Mouse (Mus musculus): Measurements from ENCODE around the gene Hadh. TPM values are rescaled to one million over a fixed set of nuclear protein-coding genes. Genes with fewer than 3 reads are reported as not detected.

The Hadh gene
- polyA plus RNA-seq, 1 experiment from 2014 or later = 77.6 TPM

GRCm38 (mm10) chr3:131292349-131292748, 20.4 kb upstream of the Hadh start:
- Histone ChIP-seq H3K9ac (ENCODE audit: low read length) (no peak overlapping the region), H3K4me3 (ENCODE audit: low read depth, low read length) (no peak overlapping the region), H3K27me3 (ENCODE audit: control insufficient read depth, insufficient read depth, low read length) (no peaks in the 10 kb centered on the region), H3K36me3 (ENCODE audit: control insufficient read depth, insufficient read depth, low read length) (no peaks in the 10 kb centered on the region), H3K9me3 (ENCODE audit: control insufficient read depth, low read length) (no peaks in the 10 kb centered on the region), H3K27ac (ENCODE audit: low read depth, low read length) (no peak overlapping the region), H3K4me2 (ENCODE audit: low read depth) (no peak overlapping the region), H3K4me1 (ENCODE audit: control insufficient read depth, insufficient read depth, low read length) (no peaks in the 10 kb centered on the region)
- WGBS = 96% methylated on average over 2 of the region's 2 CpGs
- no peak for ATAC-seq (ENCODE audit: insufficient read depth, low FRiP score, low TSS enrichment)
- DNase-seq (ENCODE audit: low spot score) = no peak

GRCm38 (mm10) chr3:131291890-131292289, 20.0 kb upstream of the Hadh start:
- WGBS = 77% methylated on average over 4 of the region's 4 CpGs
- H3K27me3 ChIP-seq (ENCODE audit: control insufficient read depth, insufficient read depth, low read length) = no peaks in the 10 kb centered on the region
- no peaks in the 10 kb centered on the region for H3K36me3 ChIP-seq (ENCODE audit: control insufficient read depth, insufficient read depth, low read length)
- no peak overlapping the region for H3K27ac ChIP-seq (ENCODE audit: low read depth, low read length)
- no peak overlapping the region for H3K9ac ChIP-seq (ENCODE audit: low read length)
- H3K9me3 ChIP-seq (ENCODE audit: control insufficient read depth, low read length) = no peaks in the 10 kb centered on the region
- H3K4me3 ChIP-seq (ENCODE audit: low read depth, low read length) = no peak overlapping the region
- no peaks in the 10 kb centered on the region for H3K4me1 ChIP-seq (ENCODE audit: control insufficient read depth, insufficient read depth, low read length)
- no peak overlapping the region for H3K4me2 ChIP-seq (ENCODE audit: low read depth)
- no peak for ATAC-seq (ENCODE audit: insufficient read depth, low FRiP score, low TSS enrichment)
- no peak for DNase-seq (ENCODE audit: low spot score)

DNA sequence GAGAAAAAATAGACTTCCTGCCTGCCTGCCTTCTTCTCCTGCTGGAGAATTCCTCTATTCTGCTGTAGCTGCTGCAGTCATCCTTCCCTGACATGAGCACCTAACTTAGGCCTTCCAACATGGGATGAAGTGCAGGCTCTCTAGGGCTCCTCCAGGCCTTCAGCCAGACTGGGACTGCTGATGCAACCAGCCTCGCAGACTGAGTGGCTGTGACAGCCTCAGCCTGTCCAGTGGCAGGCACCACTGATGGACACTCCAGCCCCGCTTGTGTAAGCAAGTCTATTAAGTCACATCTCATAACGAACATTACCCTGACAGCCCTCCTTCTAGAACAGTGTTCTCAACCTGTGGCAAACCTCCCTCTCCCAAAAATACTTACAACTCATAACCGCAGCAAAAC, 2.2 kb upstream of the Hadh start:
- DNase-seq (ENCODE audit: low spot score) (no peak), ATAC-seq (ENCODE audit: insufficient read depth, low FRiP score, low TSS enrichment) (no peak)
- no peaks in the 10 kb centered on the region for H3K36me3 ChIP-seq (ENCODE audit: control insufficient read depth, insufficient read depth, low read length)
- WGBS = 81% methylated on average over 4 of the region's 4 CpGs
- no peaks in the 10 kb centered on the region for H3K9me3 ChIP-seq (ENCODE audit: control insufficient read depth, low read length)
- H3K4me1 ChIP-seq (ENCODE audit: control insufficient read depth, insufficient read depth, low read length) = peaks cover 4% of the 10 kb centered on the region; the same call in 1 of the 2 replicates
- no peak overlapping the region for H3K4me2 ChIP-seq (ENCODE audit: low read depth)
- no peak overlapping the region for H3K4me3 ChIP-seq (ENCODE audit: low read depth, low read length)
- H3K27ac ChIP-seq (ENCODE audit: low read depth, low read length) = no peak overlapping the region
- H3K9ac ChIP-seq (ENCODE audit: low read length) = no peak overlapping the region
- H3K27me3 ChIP-seq (ENCODE audit: control insufficient read depth, insufficient read depth, low read length) = no peaks in the 10 kb centered on the region

DNA sequence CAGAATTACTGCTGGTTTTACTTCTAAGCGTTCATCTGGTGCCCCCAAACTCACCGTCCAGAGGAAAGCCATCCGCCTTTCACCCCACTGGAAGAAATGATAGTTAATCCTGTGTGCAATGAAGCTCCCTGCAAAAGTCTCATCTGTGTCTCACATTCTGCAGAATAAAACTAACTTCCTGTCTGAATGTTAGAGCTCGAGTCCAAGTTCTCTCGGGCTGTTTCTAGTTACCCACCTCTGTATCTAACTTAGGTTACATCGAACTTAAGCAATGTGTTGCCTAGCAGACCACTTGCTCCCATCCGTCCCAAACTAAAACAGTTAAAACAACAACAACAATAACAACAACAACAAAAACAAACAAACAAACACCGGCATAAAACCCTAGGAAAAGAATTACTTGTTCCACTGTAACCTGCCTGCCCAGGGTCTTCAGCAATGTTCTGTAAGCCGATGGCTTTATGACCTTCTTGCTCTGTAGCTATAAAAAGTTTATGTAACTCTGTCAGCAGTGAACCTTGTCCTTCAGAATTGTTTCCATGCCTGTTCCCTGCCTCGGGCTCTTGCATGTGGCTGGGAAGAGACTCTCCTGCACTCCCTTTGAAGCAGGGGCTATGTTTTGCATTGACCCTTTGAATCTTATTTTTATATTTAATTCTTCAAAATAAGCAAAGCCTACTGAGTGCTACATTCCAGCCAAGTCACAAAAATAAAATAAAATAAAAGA, 636 bp upstream of the Hadh start:
- H3K4me2 ChIP-seq (ENCODE audit: low read depth) = peak overlapping the region; percentile 58
- no peak overlapping the region; the same call in 1 of the 2 replicates for H3K9ac ChIP-seq (ENCODE audit: low read length)
- H3K4me3 ChIP-seq (ENCODE audit: low read depth, low read length) = peak overlapping the region; percentile 63
- 0 out of 2 replicates have a peak, but pooled peaks have one; percentile 0 for ATAC-seq (ENCODE audit: insufficient read depth, low FRiP score, low TSS enrichment)
- H3K27ac ChIP-seq (ENCODE audit: low read depth, low read length) = no peak overlapping the region
- 57% methylated on average over 10 of the region's 10 CpGs for WGBS
- no peaks in the 10 kb centered on the region for H3K27me3 ChIP-seq (ENCODE audit: control insufficient read depth, insufficient read depth, low read length)
- no peaks in the 10 kb centered on the region for H3K36me3 ChIP-seq (ENCODE audit: control insufficient read depth, insufficient read depth, low read length)
- no peak for DNase-seq (ENCODE audit: low spot score)
- H3K4me1 ChIP-seq (ENCODE audit: control insufficient read depth, insufficient read depth, low read length) = peaks cover 4% of the 10 kb centered on the region; the same call in 1 of the 2 replicates
- H3K9me3 ChIP-seq (ENCODE audit: control insufficient read depth, low read length) = no peaks in the 10 kb centered on the region

DNA sequence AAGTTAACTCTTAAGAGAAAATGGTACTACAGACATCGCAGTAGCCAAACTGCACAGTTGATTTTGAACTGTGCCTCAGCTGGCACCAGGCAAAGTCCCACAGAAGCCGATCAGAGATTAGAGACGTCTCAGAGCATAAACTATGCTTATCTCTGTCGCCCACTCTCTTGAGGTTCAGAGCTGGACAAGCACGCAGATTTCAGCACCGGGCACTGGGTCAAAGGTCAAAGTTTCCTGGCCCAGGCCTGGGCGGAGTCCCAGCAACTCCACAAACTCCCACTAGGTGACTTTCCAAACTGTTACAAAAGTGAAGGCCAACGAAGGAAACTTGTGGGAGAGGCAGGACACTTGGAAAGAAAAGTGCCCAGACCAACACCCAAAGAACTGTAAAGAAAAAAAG, 744 bp downstream of the Hadh start:
- Histone ChIP-seq H3K9ac (ENCODE audit: low read length) (no peak overlapping the region; the same call in 1 of the 2 replicates), H3K27me3 (ENCODE audit: control insufficient read depth, insufficient read depth, low read length) (no peaks in the 10 kb centered on the region), H3K27ac (ENCODE audit: low read depth, low read length) (no peak overlapping the region), H3K36me3 (ENCODE audit: control insufficient read depth, insufficient read depth, low read length) (no peaks in the 10 kb centered on the region), H3K4me1 (ENCODE audit: control insufficient read depth, insufficient read depth, low read length) (peaks cover 4% of the 10 kb centered on the region; the same call in 1 of the 2 replicates), H3K9me3 (ENCODE audit: control insufficient read depth, low read length) (no peaks in the 10 kb centered on the region), H3K4me2 (ENCODE audit: low read depth) (peak overlapping the region; percentile 58), H3K4me3 (ENCODE audit: low read depth, low read length) (peak overlapping the region; percentile 63)
- ATAC-seq (ENCODE audit: insufficient read depth, low FRiP score, low TSS enrichment) (no peak), DNase-seq (ENCODE audit: low spot score) (peak; percentile 56)
- WGBS = 13% methylated on average over 8 of the region's 8 CpGs

- H3K9me3 ChIP-seq (ENCODE audit: control insufficient read depth, low read length) = no peaks in the 10 kb centered on the region
- no peaks in the 10 kb centered on the region for H3K27me3 ChIP-seq (ENCODE audit: control insufficient read depth, insufficient read depth, low read length)
- WGBS = 66% methylated on average over 6 of the region's 6 CpGs
- ATAC-seq (ENCODE audit: insufficient read depth, low FRiP score, low TSS enrichment) (no peak), DNase-seq (ENCODE audit: low spot score) (no peak)
- H3K36me3 ChIP-seq (ENCODE audit: control insufficient read depth, insufficient read depth, low read length) = no peaks in the 10 kb centered on the region
- H3K4me1 ChIP-seq (ENCODE audit: control insufficient read depth, insufficient read depth, low read length) = peaks cover 4% of the 10 kb centered on the region; the same call in 1 of the 2 replicates
- no peak overlapping the region for H3K27ac ChIP-seq (ENCODE audit: low read depth, low read length)
- no peak overlapping the region for H3K9ac ChIP-seq (ENCODE audit: low read length)
- no peak overlapping the region for H3K4me2 ChIP-seq (ENCODE audit: low read depth)
- no peak overlapping the region for H3K4me3 ChIP-seq (ENCODE audit: low read depth, low read length)
These were observed 1.5 kb downstream of the Hadh start for GRCm38 (mm10) chr3:131270381-131270780.

DNA sequence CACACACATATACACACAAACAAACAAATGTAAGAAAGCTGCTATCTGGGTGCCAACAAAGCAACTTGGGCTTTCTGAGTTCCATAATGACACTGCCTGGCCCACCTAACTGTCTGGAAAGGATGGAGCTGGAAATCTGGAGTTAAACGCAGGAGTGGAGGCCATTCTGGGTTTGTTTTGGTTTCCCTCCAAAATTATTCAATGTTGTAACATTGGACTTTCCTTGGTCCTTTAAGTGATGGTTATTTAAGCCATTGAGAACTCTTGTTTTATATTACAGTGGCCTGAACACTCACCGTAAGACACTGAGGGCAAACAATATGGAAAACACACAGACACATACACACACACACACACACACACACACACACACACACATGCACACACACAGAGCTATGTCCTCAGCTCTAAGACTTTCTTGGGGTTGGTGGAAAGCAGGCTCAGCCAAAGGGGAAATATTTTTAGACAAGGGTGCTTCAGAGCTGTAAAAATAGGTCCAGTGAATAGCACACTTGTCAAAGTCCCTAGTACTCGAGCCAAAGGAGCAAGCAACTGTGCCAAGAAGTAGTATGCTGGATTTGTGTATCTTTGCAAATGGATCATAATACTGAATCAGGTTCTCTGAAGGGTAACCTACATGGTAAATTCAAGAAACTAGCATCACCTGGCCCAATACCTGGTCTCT, 5.4 kb downstream of the Hadh start:
- Histone ChIP-seq H3K27me3 (ENCODE audit: control insufficient read depth, insufficient read depth, low read length) (no peaks in the 10 kb centered on the region), H3K4me1 (ENCODE audit: control insufficient read depth, insufficient read depth, low read length) (no peaks in the 10 kb centered on the region; the same call in 1 of the 2 replicates), H3K4me3 (ENCODE audit: low read depth, low read length) (no peak overlapping the region), H3K9me3 (ENCODE audit: control insufficient read depth, low read length) (no peaks in the 10 kb centered on the region), H3K4me2 (ENCODE audit: low read depth) (no peak overlapping the region), H3K9ac (ENCODE audit: low read length) (no peak overlapping the region), H3K36me3 (ENCODE audit: control insufficient read depth, insufficient read depth, low read length) (no peaks in the 10 kb centered on the region), H3K27ac (ENCODE audit: low read depth, low read length) (no peak overlapping the region)
- DNase-seq (ENCODE audit: low spot score) (no peak), ATAC-seq (ENCODE audit: insufficient read depth, low FRiP score, low TSS enrichment) (no peak)
- WGBS = 92% methylated on average over 3 of the region's 3 CpGs

DNA sequence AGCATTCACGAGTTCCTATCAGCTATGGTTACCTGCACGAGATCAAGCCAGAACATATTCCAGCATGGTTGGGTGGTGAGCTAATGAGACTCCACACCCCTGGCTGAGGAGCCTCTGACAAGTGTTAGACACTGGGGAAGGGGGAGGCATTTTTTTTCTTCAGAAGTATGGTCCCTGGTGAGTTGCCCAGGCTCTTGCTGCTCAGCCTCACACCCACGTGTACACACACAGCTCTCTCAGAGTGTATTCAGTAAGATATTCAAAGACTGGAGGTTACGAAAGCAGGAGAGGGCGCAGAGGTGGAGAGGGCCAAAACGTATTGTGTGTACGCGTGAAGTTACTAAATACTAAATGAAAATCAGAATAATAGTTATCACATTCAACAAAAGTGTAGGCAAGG, 6.4 kb downstream of the Hadh start:
- H3K27me3 ChIP-seq (ENCODE audit: control insufficient read depth, insufficient read depth, low read length) = no peaks in the 10 kb centered on the region
- no peak for DNase-seq (ENCODE audit: low spot score)
- no peak overlapping the region for H3K27ac ChIP-seq (ENCODE audit: low read depth, low read length)
- H3K4me2 ChIP-seq (ENCODE audit: low read depth) = no peak overlapping the region
- no peaks in the 10 kb centered on the region for H3K9me3 ChIP-seq (ENCODE audit: control insufficient read depth, low read length)
- no peak overlapping the region for H3K4me3 ChIP-seq (ENCODE audit: low read depth, low read length)
- H3K36me3 ChIP-seq (ENCODE audit: control insufficient read depth, insufficient read depth, low read length) = no peaks in the 10 kb centered on the region
- H3K9ac ChIP-seq (ENCODE audit: low read length) = no peak overlapping the region
- no peak for ATAC-seq (ENCODE audit: insufficient read depth, low FRiP score, low TSS enrichment)
- 90% methylated on average over 8 of the region's 8 CpGs for WGBS
- no peaks in the 10 kb centered on the region; the same call in 1 of the 2 replicates for H3K4me1 ChIP-seq (ENCODE audit: control insufficient read depth, insufficient read depth, low read length)
